Mouse (Mus musculus): ENCODE measurements around the gene Robo1.

Gene Robo1

GRCm38 (mm10) chr16:72810942-72811341 lies 502.8 kb downstream of the Robo1 start:
- in situ Hi-C loops (cut with MseI, MboI): no loop called here

GRCm38 (mm10) chr16:72811494-72811893 lies 503.4 kb downstream of the Robo1 start:
- in situ Hi-C loops (cut with MseI, MboI): no loop called here

- in situ Hi-C loops (cut with MseI, MboI): no loop called here
These were observed 503.8 kb downstream of the Robo1 start for GRCm38 (mm10) chr16:72811908-72812307.

GRCm38 (mm10) chr16:72828381-72828780 lies 520.3 kb downstream of the Robo1 start:
- in situ Hi-C loops (cut with MseI, MboI): no loop called here

DNA sequence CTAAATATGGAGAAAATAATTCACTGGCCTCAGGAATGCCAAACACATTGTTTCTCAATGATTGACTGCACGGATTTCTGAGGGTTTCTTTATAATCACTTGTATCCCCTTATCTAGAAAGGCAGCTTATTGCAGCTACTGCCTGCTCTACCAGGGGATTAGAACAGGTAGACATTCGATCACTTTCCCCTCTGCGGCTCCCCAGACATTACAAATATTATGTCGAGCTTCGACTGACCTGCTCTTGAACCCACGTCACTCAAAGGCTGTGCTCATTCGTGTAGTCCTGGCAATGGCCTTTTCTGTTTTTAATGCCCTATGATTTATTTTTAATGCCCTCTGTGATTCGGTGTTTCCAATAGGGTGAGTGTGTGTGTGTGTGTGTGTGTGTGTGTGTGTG lies 521.4 kb downstream of the Robo1 start:
- in situ Hi-C loops (cut with MseI, MboI): no loop called here

DNA sequence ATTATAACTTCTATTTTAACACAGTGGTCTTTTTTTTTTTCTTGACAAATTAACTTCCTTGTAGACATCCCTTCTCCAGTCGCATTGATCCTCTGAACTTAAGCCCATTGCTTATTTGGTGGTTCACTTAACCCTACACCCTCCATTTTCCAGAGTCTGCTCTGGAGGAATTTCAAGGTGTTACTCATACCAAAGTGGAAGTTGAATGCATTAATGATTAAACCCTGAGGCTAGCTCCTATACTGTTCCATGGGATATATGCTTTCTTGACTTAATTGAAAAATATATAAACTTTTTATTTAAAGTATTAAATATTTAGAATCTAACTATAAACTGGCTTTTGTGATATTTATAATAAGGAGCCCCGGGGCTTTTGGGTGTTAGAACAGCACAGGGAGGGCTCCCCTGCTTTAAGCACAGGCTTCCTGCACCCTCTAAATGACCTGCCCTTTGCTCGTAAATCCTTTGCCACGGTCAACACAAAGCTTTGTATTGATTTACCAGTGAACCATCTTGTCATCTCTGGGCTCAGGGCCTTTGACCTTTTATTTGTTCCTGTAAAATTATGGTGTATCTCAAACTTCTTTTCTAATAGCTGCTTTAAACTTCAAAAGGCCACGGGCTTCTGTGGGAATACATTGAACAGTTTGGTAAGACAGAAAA lies 522.4 kb downstream of the Robo1 start:
- in situ Hi-C loops (cut with MseI, MboI): no loop called here

DNA sequence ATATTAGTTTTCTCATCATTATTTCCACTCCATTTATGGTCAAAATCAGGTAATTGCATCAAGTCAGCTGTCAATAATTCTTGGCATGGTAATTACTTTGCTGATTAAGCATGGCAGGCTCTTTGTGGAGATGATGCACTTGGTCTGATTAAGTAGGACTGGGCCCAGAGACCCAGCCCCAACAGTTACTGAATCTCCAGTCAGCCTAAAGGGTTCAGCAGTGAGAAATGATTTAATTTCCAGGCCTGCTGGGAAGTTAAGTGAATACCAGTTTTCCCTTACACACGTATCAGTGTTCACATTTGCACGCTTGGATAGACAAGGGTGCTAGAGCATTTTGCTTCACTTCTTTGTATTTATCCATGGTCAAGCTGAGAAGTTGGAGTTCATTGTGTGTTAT lies 526.2 kb downstream of the Robo1 start:
- in situ Hi-C loops (cut with MseI, MboI): no loop called here

DNA sequence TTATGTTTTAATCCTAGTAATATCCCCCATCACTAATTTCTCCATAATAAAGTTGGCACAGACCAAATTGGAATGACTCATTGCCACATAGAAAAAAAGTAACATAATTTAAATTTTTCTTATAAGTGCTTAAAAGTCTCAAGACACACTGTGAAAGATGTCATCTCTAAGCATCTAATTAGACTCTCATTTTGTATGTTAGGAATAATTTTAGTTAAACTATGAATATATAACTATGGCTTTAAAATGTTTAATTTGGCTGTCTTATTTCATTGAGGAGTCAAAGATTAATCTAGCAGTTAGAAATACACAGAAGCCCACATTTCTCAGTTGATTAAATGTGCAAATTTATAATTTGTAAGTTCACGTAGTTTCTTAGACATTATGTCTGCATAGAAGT lies 530.9 kb downstream of the Robo1 start:
- in situ Hi-C loops (cut with MseI, MboI): no loop called here

- in situ Hi-C loops (cut with MseI, MboI): no loop called here
These were observed 533.0 kb downstream of the Robo1 start for GRCm38 (mm10) chr16:72841066-72841465.

GRCm38 (mm10) chr16:72854101-72854500 lies 546.0 kb downstream of the Robo1 start:
- in situ Hi-C loops (cut with MseI, MboI): no loop called here

GRCm38 (mm10) chr16:72854809-72855503 lies 546.9 kb downstream of the Robo1 start:
- in situ Hi-C loops (cut with MseI, MboI): no loop called here

- in situ Hi-C loops (cut with MseI, MboI): no loop called here
These were observed 553.7 kb downstream of the Robo1 start for GRCm38 (mm10) chr16:72861707-72862277.

DNA sequence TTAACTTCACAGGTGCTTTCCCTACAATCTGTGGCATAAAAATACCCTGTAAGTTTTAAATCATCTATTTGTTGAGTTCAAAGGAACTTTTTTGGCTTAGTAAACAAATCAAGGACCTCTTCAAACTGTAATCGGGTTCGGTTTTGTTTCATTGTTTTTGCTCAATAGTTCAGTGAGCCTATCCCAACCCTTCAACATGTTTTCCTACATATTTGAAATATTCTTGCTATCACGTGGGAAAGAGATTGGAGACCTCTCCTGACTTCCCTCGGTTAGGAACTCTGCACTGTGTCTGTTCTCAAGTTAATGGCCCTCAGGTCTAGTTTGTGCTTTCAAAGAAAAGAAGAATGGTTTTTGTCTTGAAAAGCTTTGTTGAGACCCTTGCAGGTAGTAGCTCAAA lies 557.9 kb downstream of the Robo1 start:
- in situ Hi-C loops (cut with MseI, MboI): no loop called here

DNA sequence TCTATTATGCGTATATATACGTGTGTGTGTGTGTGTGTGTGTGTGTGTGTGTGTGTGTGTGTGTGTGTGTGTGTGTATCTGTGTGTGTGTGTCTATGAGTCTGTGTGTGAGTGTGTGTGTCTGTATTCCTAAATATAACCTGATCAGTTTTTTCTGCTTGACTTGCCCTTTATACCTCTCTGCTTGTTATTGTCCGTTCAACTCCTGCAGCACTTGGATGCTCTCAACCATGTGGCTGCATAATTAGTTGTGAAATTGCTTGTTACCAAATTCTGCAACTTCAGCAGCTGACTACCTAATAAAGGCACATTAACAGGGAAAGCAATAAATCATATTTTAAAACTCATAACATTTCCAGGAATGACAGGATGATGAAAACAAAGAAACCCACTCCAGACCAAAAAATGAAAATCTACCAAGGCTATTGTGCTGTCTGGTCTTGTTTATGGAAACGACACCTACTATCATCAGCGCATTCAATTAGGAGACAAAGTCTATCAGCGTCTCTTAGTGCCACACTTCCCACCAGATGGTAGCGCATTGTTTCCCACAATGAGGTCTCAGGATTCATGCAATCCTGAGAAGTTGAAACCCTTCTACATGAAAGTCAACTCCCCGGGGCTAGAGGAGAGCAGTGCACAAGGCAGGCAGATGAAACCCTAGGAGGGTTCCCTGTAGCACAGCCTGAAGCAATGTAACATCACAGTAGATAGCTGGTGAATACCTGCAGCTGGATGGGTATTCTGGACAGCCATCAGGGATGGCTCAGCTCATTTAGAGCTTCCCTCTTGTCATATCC lies 567.0 kb downstream of the Robo1 start:
- in situ Hi-C loops (cut with MseI, MboI): no loop called here

DNA sequence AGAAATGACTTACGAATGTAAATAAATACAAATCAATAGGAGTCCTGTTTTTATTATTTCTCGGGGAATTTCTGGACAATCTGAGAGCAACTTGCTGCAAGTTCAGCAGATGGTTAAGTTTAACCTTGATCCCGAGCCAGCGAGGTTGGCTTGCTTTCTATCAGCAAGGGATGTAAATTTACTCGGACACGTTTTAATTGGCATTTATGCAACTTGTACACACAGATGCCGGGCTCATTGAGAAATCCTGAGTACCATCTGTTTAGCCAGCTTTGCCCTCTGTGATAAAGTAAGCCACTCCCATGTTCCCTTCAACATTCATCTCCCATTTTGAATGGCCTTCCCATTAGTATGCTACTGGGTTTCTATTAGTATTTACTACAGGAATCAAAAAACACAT lies 580.0 kb downstream of the Robo1 start:
- in situ Hi-C loops (cut with MseI, MboI): no loop called here

- in situ Hi-C loops (cut with MseI, MboI): no loop called here
These were observed 581.3 kb downstream of the Robo1 start for GRCm38 (mm10) chr16:72889401-72889800.

DNA sequence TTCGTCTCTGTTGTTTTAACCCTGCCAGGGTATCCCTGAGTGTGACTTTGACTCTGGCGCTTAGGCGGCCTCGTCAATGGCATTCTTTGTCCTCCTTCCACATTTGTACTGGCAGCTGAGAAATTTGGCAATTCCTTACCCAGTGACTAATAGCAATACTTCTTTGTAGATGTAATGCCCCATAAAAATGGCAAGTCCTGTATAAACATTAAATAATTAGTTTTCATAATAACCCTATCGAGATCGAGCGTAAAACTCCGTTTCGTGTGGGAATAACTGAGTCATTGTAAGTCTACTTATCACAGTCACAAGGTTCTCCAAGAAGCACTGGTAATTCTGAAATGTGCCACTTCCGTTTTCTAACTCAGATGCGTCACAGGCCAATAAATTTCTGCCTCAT lies 589.0 kb downstream of the Robo1 start:
- in situ Hi-C loops (cut with MseI, MboI): no loop called here

- in situ Hi-C loops (cut with MseI, MboI): no loop called here
These were observed 600.8 kb downstream of the Robo1 start for GRCm38 (mm10) chr16:72908895-72909294.

GRCm38 (mm10) chr16:72913134-72913533 lies 605.0 kb downstream of the Robo1 start:
- in situ Hi-C loops (cut with MseI, MboI): no loop called here

- in situ Hi-C loops (cut with MseI, MboI): no loop called here
These were observed 606.0 kb downstream of the Robo1 start for GRCm38 (mm10) chr16:72914068-72914630.

DNA sequence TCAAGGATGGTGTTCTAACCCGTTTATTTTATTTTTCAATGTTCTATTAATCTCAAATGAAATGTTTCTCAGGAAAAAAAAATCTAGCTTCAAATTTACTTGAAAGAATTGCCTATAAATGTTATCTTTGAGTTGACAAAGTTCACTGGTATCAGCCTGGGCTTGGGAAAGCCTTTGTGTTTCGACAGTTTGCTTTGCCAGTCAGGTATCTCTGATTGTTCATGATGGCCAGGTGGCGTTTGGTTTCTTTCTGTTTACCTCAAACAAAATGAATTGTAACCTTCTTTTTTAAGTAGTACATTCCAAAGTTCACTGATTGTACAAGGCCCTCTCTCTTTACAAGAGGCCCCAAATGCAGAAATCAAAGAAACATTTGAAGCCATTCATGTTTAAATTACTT lies 611.9 kb downstream of the Robo1 start:
- in situ Hi-C loops (cut with MseI, MboI): no loop called here
